Mouse (Mus musculus): ENCODE results near the gene Arhgap24. TPM values are rescaled to one million over a fixed set of nuclear protein-coding genes. Genes with fewer than 3 reads are reported as not detected.

The Arhgap24 gene
- 5.0 TPM for polyA plus RNA-seq (2015; fragmentation: Illumina TruSeq; extraction: RNeasy Lipid Tissue Mini Kit (QIAGEN cat#74804); ENCODE audit: insufficient read depth, low read depth, low replicate concordance)

DNA sequence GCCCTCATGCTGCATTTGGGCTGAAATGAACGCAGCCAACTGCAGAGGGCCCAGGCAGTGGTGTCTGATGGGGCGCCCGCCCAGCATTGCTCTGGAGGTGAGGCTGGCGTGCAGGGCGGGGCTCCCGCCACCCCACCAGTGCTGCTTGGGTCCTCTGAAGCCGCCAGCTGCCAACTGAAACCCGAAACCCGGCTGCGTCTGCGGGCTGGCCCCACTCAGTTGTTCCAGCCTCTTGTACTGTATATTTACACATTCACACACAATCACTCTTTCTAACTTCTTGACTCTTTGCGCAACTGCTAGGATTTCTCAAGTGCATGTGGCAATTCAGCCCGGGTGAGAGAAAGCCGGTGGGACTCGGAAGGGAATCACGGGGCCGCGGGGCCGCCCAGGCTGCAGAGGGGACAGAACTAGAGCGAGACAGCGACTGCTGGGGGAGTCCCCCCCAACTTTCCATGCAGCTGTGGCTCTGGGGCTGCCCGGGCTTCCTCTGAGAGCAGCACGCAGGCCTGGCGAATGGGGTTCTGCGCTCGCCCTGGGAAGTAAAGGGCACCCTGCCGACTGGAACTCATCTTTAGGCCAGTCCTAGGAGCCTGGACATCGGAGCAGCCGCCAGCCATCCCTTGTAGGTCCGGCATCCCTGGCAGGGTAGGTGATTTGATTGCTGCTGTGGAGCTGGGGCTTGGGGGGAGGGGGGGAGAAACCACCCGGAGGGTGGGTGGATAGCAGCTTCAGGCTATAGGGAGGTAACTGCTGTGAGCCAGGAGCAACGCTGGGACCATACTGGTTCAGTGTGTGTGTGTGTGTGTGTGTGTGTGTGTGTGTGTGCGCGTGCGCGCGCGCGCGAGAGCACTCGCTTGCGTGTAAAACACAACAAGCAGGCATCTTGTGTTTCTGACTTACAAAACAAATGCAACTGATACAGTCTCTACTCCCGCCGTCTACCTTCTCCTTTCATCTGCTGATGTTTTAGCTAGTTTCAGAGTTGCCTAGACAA, at the start of gene Arhgap24:
Gene Arhgap24, plus strand, starts transcription at position 177 of the 997 bp plus-strand sequence.

